Mouse (Mus musculus): ENCODE data around the gene Cttnbp2nl. TPM values are rescaled to one million over a fixed set of nuclear protein-coding genes. Genes with fewer than 3 reads are reported as not detected.

Gene Cttnbp2nl
- polyA plus RNA-seq, 1 experiment: 2.8 TPM

GRCm38 (mm10) chr3:105043746-105044145 is 9.2 kb downstream of the Cttnbp2nl start:
- TF ChIP-seq POLR2A (IDR thresholded peaks at IDR 0.05; ENCODE audit: control insufficient read depth, extremely low read depth, insufficient read depth, low read length, poor library complexity) (no peak), CTCF (IDR thresholded peaks at IDR 0.05; ENCODE audit: borderline replicate concordance, control insufficient read depth, extremely low read depth, insufficient read depth, low read length, poor library complexity) (no peak)
- no peak overlapping the region for H3K4me3 ChIP-seq (ENCODE audit: control insufficient read depth, insufficient read depth, low read length)
- 92% methylated on average over 5 of the region's 5 CpGs for WGBS
- H3K27ac ChIP-seq (ENCODE audit: control insufficient read depth, insufficient read depth, low read length): no peak overlapping the region
- H3K27me3 ChIP-seq (ENCODE audit: control insufficient read depth, insufficient read depth, low read length): no peaks in the 10 kb centered on the region
- no peaks in the 10 kb centered on the region for H3K4me1 ChIP-seq (replicated peaks; ENCODE audit: control insufficient read depth, insufficient read depth, low read length)
- no peaks in the 10 kb centered on the region for H3K36me3 ChIP-seq (ENCODE audit: control insufficient read depth, insufficient read depth, low read length)
- DNase-seq: no peak

GRCm38 (mm10) chr3:105040983-105041625 is 11.8 kb downstream of the Cttnbp2nl start:
- TF ChIP-seq CTCF (IDR thresholded peaks at IDR 0.05; ENCODE audit: borderline replicate concordance, control insufficient read depth, extremely low read depth, insufficient read depth, low read length, poor library complexity) (no peak), POLR2A (IDR thresholded peaks at IDR 0.05; ENCODE audit: control insufficient read depth, extremely low read depth, insufficient read depth, low read length, poor library complexity) (no peak)
- 94% methylated on average over 9 of the region's 9 CpGs for WGBS
- Histone ChIP-seq H3K27ac (ENCODE audit: control insufficient read depth, insufficient read depth, low read length) (no peak overlapping the region), H3K4me3 (ENCODE audit: control insufficient read depth, insufficient read depth, low read length) (no peak overlapping the region), H3K4me1 (replicated peaks; ENCODE audit: control insufficient read depth, insufficient read depth, low read length) (no peaks in the 10 kb centered on the region), H3K36me3 (ENCODE audit: control insufficient read depth, insufficient read depth, low read length) (no peaks in the 10 kb centered on the region), H3K27me3 (ENCODE audit: control insufficient read depth, insufficient read depth, low read length) (no peaks in the 10 kb centered on the region)
- no peak for DNase-seq

- 82% methylated on average over 8 of the region's 8 CpGs for WGBS
- Histone ChIP-seq H3K27me3 (ENCODE audit: control insufficient read depth, insufficient read depth, low read length) (no peaks in the 10 kb centered on the region), H3K4me1 (replicated peaks; ENCODE audit: control insufficient read depth, insufficient read depth, low read length) (no peaks in the 10 kb centered on the region), H3K4me3 (ENCODE audit: control insufficient read depth, insufficient read depth, low read length) (no peak overlapping the region), H3K27ac (ENCODE audit: control insufficient read depth, insufficient read depth, low read length) (no peak overlapping the region), H3K36me3 (ENCODE audit: control insufficient read depth, insufficient read depth, low read length) (no peaks in the 10 kb centered on the region)
- DNase-seq: no peak
- TF ChIP-seq POLR2A (IDR thresholded peaks at IDR 0.05; ENCODE audit: control insufficient read depth, extremely low read depth, insufficient read depth, low read length, poor library complexity) (no peak), CTCF (IDR thresholded peaks at IDR 0.05; ENCODE audit: borderline replicate concordance, control insufficient read depth, extremely low read depth, insufficient read depth, low read length, poor library complexity) (no peak)
Observed at GRCm38 (mm10) chr3:105040002-105040401, 12.9 kb downstream of the Cttnbp2nl start.

- WGBS: 86% methylated on average over 6 of the region's 6 CpGs
- TF ChIP-seq CTCF (IDR thresholded peaks at IDR 0.05; ENCODE audit: borderline replicate concordance, control insufficient read depth, extremely low read depth, insufficient read depth, low read length, poor library complexity) (no peak), POLR2A (IDR thresholded peaks at IDR 0.05; ENCODE audit: control insufficient read depth, extremely low read depth, insufficient read depth, low read length, poor library complexity) (no peak)
- Histone ChIP-seq H3K4me3 (ENCODE audit: control insufficient read depth, insufficient read depth, low read length) (no peak overlapping the region), H3K4me1 (replicated peaks; ENCODE audit: control insufficient read depth, insufficient read depth, low read length) (no peaks in the 10 kb centered on the region), H3K36me3 (ENCODE audit: control insufficient read depth, insufficient read depth, low read length) (no peaks in the 10 kb centered on the region), H3K27me3 (ENCODE audit: control insufficient read depth, insufficient read depth, low read length) (no peaks in the 10 kb centered on the region), H3K27ac (ENCODE audit: control insufficient read depth, insufficient read depth, low read length) (no peak overlapping the region)
- DNase-seq: no peak
Observed at GRCm38 (mm10) chr3:105037240-105037770, 15.6 kb downstream of the Cttnbp2nl start.

GRCm38 (mm10) chr3:105036281-105036847 is 16.6 kb downstream of the Cttnbp2nl start:
- Histone ChIP-seq H3K27me3 (ENCODE audit: control insufficient read depth, insufficient read depth, low read length) (no peaks in the 10 kb centered on the region), H3K27ac (ENCODE audit: control insufficient read depth, insufficient read depth, low read length) (no peak overlapping the region), H3K36me3 (ENCODE audit: control insufficient read depth, insufficient read depth, low read length) (no peaks in the 10 kb centered on the region), H3K4me3 (ENCODE audit: control insufficient read depth, insufficient read depth, low read length) (no peak overlapping the region), H3K4me1 (replicated peaks; ENCODE audit: control insufficient read depth, insufficient read depth, low read length) (no peaks in the 10 kb centered on the region)
- 61% methylated on average over 10 of the region's 10 CpGs for WGBS
- no peak for DNase-seq
- TF ChIP-seq POLR2A (IDR thresholded peaks at IDR 0.05; ENCODE audit: control insufficient read depth, extremely low read depth, insufficient read depth, low read length, poor library complexity) (no peak), CTCF (IDR thresholded peaks at IDR 0.05; ENCODE audit: borderline replicate concordance, control insufficient read depth, extremely low read depth, insufficient read depth, low read length, poor library complexity) (no peak)

- 61% methylated on average over 10 of the region's 10 CpGs for WGBS
- DNase-seq: no peak
- no peaks in the 10 kb centered on the region for H3K27me3 ChIP-seq (ENCODE audit: control insufficient read depth, insufficient read depth, low read length)
- H3K27ac ChIP-seq (ENCODE audit: control insufficient read depth, insufficient read depth, low read length): no peak overlapping the region
- H3K4me1 ChIP-seq (replicated peaks; ENCODE audit: control insufficient read depth, insufficient read depth, low read length): no peaks in the 10 kb centered on the region
- no peaks in the 10 kb centered on the region for H3K36me3 ChIP-seq (ENCODE audit: control insufficient read depth, insufficient read depth, low read length)
- no peak for TF ChIP-seq CTCF (IDR thresholded peaks at IDR 0.05; ENCODE audit: borderline replicate concordance, control insufficient read depth, extremely low read depth, insufficient read depth, low read length, poor library complexity)
- TF ChIP-seq POLR2A (IDR thresholded peaks at IDR 0.05; ENCODE audit: control insufficient read depth, extremely low read depth, insufficient read depth, low read length, poor library complexity): no peak
- H3K4me3 ChIP-seq (ENCODE audit: control insufficient read depth, insufficient read depth, low read length): no peak overlapping the region
Observed at GRCm38 (mm10) chr3:105023371-105024005, 29.5 kb downstream of the Cttnbp2nl start.
